Mouse (Mus musculus) monocyte, adult 5-6 weeks (primary cell): ENCODE measurements at regions not wholly inside any gene's neighbourhood (a gene's known extent, or its start where the extent isn't known, plus 50 kb on each side); places are given as distances from the start of the nearest gene placed in this dataset.
"Not testable (repeated sequence)": the region's sequence is repeated elsewhere in the genome, so short reads cannot be mapped to it uniquely, and the experiment has no call there.

Source experiments
- ATAC-seq: fragments of 153-309, 156-312 bp; replicated peaks from 2 replicates; pipeline ENCODE4 v1.8.0; 2017; ENCODE audit warnings: mild to moderate bottlenecking; ENCODE audit not compliant: low TSS enrichment, insufficient number of reproducible peaks, severe bottlenecking, poor library complexity, low FRiP score

DNA sequence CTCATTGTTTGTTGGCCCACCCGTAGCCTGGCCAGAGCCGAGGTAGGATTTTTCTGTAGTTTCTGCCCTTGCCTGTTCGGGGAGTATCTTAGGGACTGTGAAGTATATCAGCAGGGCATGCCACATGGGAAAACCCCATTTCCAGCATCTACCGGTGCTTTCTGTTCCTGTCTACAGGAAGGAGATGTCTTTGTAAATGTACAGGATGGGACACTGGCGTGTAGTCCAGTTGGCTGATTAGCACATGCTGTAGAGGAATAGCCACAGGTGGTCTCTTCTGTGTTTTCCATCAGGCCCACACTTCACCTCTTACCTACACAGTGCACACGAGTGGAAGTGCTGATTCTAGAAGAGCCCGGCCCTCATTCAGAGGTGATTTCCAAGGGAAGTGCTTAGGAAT, 301.4 kb downstream of the Ets1 start:
- ATAC-seq: no peak

DNA sequence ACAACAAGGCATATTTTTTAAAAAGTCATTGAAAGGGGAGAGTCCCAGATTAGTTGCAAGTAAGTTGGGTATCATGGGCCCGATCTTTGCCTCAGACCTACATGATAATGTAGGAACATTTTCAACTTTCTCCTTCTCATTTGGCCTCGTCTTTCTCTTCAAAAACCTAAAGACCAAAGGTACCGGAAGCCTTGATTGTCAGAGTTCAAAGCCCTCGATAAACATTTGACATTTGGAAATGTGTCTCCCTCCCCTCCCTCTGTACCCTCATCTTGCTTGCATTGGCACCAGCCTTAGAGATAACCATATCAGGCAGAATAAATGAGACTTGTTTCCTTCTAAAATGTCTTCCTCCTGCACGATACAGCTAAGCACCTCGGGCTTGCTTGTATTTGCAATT, 302.8 kb downstream of the Ets1 start:
- ATAC-seq: no peak

- ATAC-seq: no peak
These were observed 303.6 kb downstream of the Ets1 start for GRCm38 (mm10) chr9:32939626-32940025.

DNA sequence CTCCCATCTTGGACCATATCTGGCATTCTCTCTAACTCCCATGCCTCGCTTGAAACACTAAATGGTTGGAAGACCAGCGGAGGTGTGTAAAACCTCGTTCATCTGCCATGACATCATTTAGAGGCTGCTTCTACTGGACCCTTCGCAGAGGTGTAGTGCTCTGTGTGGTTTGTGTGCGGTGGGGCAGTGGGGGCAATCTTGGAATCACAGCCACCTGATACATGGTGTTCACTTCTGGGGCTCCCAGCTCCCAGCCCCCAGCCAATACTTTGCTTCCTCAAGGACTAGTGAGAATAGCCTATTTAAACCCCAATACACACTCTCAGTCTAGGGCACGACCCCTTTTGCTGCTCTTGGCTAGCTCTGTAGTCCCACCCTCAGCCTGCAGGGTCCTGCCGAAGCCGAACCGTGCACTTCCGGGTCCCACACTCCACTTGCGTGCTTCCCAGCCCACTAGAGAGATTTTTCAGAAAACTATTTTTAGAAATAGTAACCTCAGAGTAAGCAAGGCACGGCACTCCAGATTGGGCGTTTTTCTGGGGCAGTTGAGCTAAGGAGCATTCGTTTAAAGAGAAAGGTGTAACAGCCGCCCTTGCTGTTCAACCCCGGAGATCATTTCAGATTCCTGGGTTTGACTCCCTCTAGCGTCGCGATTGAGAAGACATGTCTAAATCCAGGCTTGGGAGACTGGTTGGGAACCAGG, 304.2 kb downstream of the Ets1 start:
- ATAC-seq: peak; percentile 65

DNA sequence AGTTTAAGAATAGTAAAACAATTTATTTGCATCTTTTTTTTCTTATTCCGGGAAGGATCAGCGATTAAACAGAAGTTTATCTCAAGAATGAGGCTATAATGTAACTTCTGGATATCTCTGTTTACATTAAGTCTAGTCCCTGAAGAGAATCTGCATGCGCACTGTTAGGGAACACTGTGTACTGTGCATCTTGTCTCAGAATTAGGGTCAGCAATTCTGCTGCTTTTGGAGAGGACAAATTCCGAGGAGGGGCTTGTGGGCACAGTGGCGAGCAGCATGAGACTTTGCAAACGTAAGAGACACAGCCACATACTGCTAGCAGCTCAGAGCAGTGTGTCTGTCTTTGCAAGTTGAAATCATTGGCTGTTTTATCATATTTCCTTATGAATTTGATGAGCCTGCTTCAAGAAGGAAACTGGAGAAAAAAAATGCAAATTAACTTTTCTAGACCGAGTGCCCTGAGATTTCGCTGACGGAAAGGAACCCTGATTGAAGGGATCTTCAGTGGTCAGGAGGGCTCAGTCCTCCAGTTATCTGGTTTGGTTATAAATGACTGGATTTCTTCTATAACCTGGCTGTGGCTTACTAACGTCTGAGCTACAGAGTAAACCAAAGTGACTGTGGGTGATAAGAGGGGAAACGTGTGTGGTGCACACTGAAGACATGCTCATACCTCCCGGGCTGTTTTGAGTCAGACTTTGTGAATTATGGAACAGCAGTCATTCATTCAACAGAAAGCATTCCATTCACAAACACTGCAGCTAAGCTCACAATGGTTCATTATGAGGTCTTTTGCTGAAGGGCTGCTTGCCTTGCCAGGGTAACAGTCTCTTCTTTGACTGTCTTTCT, 305.1 kb downstream of the Ets1 start:
- ATAC-seq: no peak

- no peak for ATAC-seq
These were observed 305.7 kb downstream of the Ets1 start for GRCm38 (mm10) chr9:32941768-32942030.

GRCm38 (mm10) chr9:32947221-32947620, 311.2 kb downstream of the Ets1 start:
- ATAC-seq: no peak

GRCm38 (mm10) chr9:32949036-32949435, 313.0 kb downstream of the Ets1 start:
- ATAC-seq: no peak

- ATAC-seq: no peak
These were observed 322.7 kb downstream of the Ets1 start for GRCm38 (mm10) chr9:32958716-32959115.

DNA sequence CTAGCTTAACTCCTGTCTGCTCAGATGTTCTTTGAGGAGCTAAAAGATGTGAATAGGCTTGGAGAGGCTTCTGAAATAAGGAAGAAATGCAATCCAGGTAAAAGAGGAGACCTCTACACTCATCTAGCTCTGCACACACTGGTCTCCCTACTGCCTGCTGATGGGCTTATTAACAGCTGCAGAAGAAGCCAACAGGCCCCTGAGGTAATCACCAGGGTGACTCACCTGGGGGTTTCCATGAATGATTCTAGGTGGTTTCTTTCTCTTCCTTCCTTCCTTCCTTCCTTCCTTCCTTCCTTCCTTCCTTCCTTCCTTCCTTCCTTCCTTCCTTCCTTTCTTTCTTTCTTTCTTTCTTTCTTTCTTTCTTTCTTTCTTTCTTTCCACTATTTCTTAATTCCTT, 323.4 kb downstream of the Ets1 start:
- ATAC-seq: not testable (repeated sequence)

- no peak for ATAC-seq
These were observed 326.7 kb downstream of the Ets1 start for GRCm38 (mm10) chr9:32962679-32963205.

DNA sequence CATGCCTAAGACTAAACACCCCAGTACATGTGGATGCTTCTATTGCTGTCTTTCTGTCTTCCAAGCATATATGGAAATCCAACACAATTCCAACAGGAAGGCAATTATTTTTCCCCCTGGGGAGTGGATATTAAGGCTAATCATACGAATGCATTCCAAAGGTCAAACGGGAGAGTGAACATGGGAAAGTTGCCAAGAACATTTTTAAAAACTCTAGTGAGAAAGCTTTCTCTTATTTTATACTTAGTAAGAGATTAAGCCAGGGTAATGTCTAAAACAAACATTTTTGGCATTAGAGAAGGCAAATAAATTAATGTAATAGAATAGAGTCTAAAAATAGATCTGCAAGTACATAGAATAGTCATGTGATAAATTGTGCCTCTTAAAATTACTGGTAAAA, 332.4 kb downstream of the Ets1 start:
- ATAC-seq: no peak

- no peak for ATAC-seq
These were observed 335.4 kb downstream of the Ets1 start for GRCm38 (mm10) chr9:32971421-32971820.

GRCm38 (mm10) chr9:32971926-32972325, 335.9 kb downstream of the Ets1 start:
- no peak for ATAC-seq

GRCm38 (mm10) chr9:32972431-32973052, 336.5 kb downstream of the Ets1 start:
- ATAC-seq: no peak

DNA sequence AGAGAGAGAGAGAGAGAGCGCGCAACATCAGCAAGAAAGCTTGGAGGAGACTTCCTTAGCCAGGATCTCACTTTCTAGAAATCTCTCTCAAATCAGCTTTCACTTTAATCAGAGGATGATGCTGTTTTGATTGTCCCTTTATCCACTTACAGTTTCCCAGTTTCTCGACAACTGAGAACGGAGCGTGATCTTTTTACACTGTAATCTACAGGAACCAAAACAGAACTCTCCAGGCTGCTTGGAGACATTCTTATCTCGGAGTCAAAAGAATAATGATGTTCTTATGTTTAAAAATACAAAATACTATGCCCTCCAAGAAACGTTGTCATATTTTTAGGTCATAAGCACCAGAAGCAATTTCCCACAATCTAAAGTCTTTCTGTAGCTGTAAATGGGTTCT, 341.7 kb downstream of the Ets1 start:
- ATAC-seq: no peak

- no peak for ATAC-seq
These were observed 344.8 kb downstream of the Ets1 start for GRCm38 (mm10) chr9:32980846-32981245.

GRCm38 (mm10) chr9:32983182-32983581, 347.2 kb downstream of the Ets1 start:
- ATAC-seq: no peak

DNA sequence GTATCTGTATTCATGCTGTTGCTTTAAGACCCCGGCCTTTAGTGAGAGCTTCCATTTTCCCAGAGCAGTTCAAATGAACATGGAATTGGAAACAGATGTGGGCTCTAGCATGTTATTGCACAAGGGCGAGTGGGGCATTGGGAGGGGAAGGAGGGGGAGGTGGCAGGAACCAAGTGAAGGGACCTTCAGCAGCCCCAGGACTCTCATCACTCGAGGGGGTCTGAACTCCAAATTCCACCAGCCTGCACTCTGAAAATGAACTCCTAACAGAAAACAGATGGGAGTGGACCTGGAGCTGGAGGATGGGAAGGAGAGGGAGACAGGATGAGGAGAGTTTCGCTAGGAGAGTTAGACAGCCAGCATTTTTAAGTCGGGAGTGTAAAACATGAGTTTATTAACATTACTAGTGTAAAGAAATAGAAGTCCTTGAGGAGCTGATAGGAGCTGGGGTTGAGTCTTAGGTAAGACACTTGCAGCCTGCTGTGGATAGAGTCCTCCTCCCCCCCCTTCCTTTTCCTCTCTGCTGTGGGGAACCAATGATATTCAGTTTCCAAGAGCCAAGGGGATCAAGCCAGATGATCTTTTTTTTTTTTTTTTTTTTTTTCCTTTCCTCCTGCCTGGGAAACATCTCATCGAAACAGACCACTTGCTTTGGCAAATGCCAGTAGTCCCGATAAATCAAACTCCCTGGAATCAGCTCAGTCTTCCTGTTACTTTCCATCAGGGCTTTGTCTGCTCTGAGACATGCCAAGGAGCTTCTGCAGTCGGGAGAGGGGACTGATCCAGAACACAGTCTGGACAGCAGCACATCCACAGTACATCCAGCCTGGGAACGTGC, 351.0 kb downstream of the Ets1 start:
- ATAC-seq: no peak
